Mouse (Mus musculus) CH12.LX (cell line): ENCODE results near the gene Pigk. TPM values are rescaled to one million over a fixed set of nuclear protein-coding genes. Genes with fewer than 3 reads are reported as not detected.

Experiments
- DNase-seq: peaks from one replicate; pipeline ENCODE4 v3.0.0-alpha.2; 2013; ENCODE audit errors: extremely low read depth
- H3K27ac ChIP-seq: 2 replicates; pipeline ENCODE4 v1.5.1; 2012; ENCODE audit warnings: low read depth, mild to moderate bottlenecking, control low read depth, moderate library complexity; ENCODE audit not compliant: insufficient read depth
- H3K27me3 ChIP-seq: replicated peaks from 2 replicates; pipeline ENCODE3; 2012; ENCODE audit warnings: inconsistent platforms
- H3K36me3 ChIP-seq, 2 experiments: replicated peaks in 1 of 2; 2 replicates each; pipeline versions ENCODE3 to v1.6.1; 2012; ENCODE audit warnings: inconsistent platforms in 1 of 2, low read length in 1 of 2, mild to moderate bottlenecking in 1 of 2, mixed read lengths in 1 of 2, moderate library complexity in 1 of 2; ENCODE audit not compliant: control insufficient read depth in 1 of 2, insufficient read depth in 1 of 2
- H3K4me1 ChIP-seq, 2 experiments: 2 replicates each; pipeline ENCODE4 v1.6.1; 2012; ENCODE audit warnings: inconsistent platforms in 1 of 2, moderate library complexity in 1 of 2; ENCODE audit not compliant: insufficient read depth in 2 of 2, control insufficient read depth in 1 of 2
- H3K4me2 ChIP-seq: 2 replicates; pipeline ENCODE4 v1.6.1; 2012; ENCODE audit warnings: low read depth, mild to moderate bottlenecking, control low read depth; ENCODE audit not compliant: poor library complexity, insufficient read depth, severe bottlenecking
- H3K4me3 ChIP-seq, 3 experiments: fragments of 150-350 bp in 1 of 3; sonication (generic) in 1 of 3; replicated peaks in 1 of 3; 2 replicates each; pipeline versions ENCODE3 to v1.5.1; 2011 to 2012; ENCODE audit warnings: low read depth in 2 of 3, low read length in 2 of 3, mild to moderate bottlenecking in 2 of 3, moderate library complexity in 2 of 3, control low read depth in 1 of 3, improper control_type of control experiment in 1 of 3, inconsistent platforms in 1 of 3, mixed read lengths in 1 of 3; ENCODE audit not compliant: poor library complexity in 1 of 3
- H3K79me2 ChIP-seq: replicated peaks from 2 replicates; pipeline ENCODE4 v1.6.1; 2012; ENCODE audit warnings: mild to moderate bottlenecking, moderate library complexity; ENCODE audit not compliant: control insufficient read depth, poor library complexity, insufficient read depth, severe bottlenecking; ENCODE audit errors: extremely low read depth
- H3K9ac ChIP-seq: 2 replicates; pipeline ENCODE4 v1.6.1; 2012; ENCODE audit warnings: low read depth, mild to moderate bottlenecking, control low read depth, moderate library complexity; ENCODE audit not compliant: insufficient read depth
- H3K9me3 ChIP-seq: replicated peaks from 2 replicates; pipeline ENCODE3; 2012; ENCODE audit warnings: low read length, inconsistent platforms, mixed read lengths
- CHD2 ChIP-seq: IDR thresholded peaks from 2 replicates; pipeline ENCODE4 v1.6.1; 2011; ENCODE audit warnings: low read length, improper control_type of control experiment
- E2F4 ChIP-seq: IDR thresholded peaks from 2 replicates; pipeline ENCODE4 v1.6.1; 2011; ENCODE audit warnings: low read depth, low read length, improper control_type of control experiment; ENCODE audit not compliant: insufficient replicate concordance
- ELF1 ChIP-seq: IDR thresholded peaks from 2 replicates; pipeline ENCODE4 v1.6.1; 2014; ENCODE audit warnings: low read depth, mild to moderate bottlenecking, inconsistent platforms, low read length, improper control_type of control experiment
- EP300 ChIP-seq: IDR thresholded peaks from 2 replicates; pipeline ENCODE4 v1.6.1; 2011; ENCODE audit warnings: low read length, improper control_type of control experiment
- HCFC1 ChIP-seq: IDR thresholded peaks from 2 replicates; pipeline ENCODE4 v1.6.1; 2012; ENCODE audit warnings: low read depth, mild to moderate bottlenecking, inconsistent platforms, low read length, improper control_type of control experiment
- JUND ChIP-seq: conservative IDR thresholded peaks from 2 replicates; pipeline ENCODE4 v1.6.1; 2011; ENCODE audit warnings: low read depth, low read length, improper control_type of control experiment
- KAT2A ChIP-seq: IDR thresholded peaks from 2 replicates; pipeline ENCODE4 v1.6.1; 2012; ENCODE audit warnings: low read length, improper control_type of control experiment, inconsistent platforms; ENCODE audit not compliant: insufficient replicate concordance
- MAFK ChIP-seq: IDR thresholded peaks from 2 replicates; pipeline ENCODE4 v1.6.1; 2011; ENCODE audit warnings: low read length, improper control_type of control experiment; ENCODE audit not compliant: insufficient replicate concordance
- MAX ChIP-seq: IDR thresholded peaks from 2 replicates; pipeline ENCODE4 v1.6.1; 2011; ENCODE audit warnings: low read length, improper control_type of control experiment
- MAZ ChIP-seq: IDR thresholded peaks from 2 replicates; pipeline ENCODE4 v1.6.1; 2012; ENCODE audit warnings: low read depth, mild to moderate bottlenecking, inconsistent platforms, low read length, improper control_type of control experiment, moderate library complexity
- MEF2A ChIP-seq: IDR thresholded peaks from 2 replicates; pipeline ENCODE4 v1.6.1; 2014; ENCODE audit warnings: low read depth, mild to moderate bottlenecking, inconsistent platforms, low read length, improper control_type of control experiment, borderline replicate concordance
- MXI1 ChIP-seq: IDR thresholded peaks from 2 replicates; pipeline ENCODE4 v1.6.1; 2011; ENCODE audit warnings: mild to moderate bottlenecking, low read depth, low read length, improper control_type of control experiment
- MYC ChIP-seq: IDR thresholded peaks from 2 replicates; pipeline ENCODE4 v1.6.1; 2011; ENCODE audit warnings: low read depth, mild to moderate bottlenecking, improper control_type of control experiment, low read length
- NELFE ChIP-seq: IDR thresholded peaks from 2 replicates; pipeline ENCODE4 v1.6.1; 2011; ENCODE audit warnings: low read depth, low read length, improper control_type of control experiment
- PAX5 ChIP-seq: IDR thresholded peaks from 2 replicates; pipeline ENCODE4 v1.6.1; 2012; ENCODE audit warnings: low read length, inconsistent platforms, mixed read lengths
- RAD21 ChIP-seq: IDR thresholded peaks from 2 replicates; pipeline ENCODE4 v1.6.1; 2011; ENCODE audit warnings: low read depth, mild to moderate bottlenecking, low read length, improper control_type of control experiment, moderate library complexity
- SMC3 ChIP-seq: IDR thresholded peaks from 2 replicates; pipeline ENCODE4 v1.6.1; 2011; ENCODE audit warnings: low read depth, low read length, improper control_type of control experiment
- TCF12 ChIP-seq: IDR thresholded peaks from 2 replicates; pipeline ENCODE4 v1.6.1; 2014; ENCODE audit warnings: low read depth, mild to moderate bottlenecking, inconsistent platforms, low read length, improper control_type of control experiment
- UBTF ChIP-seq: IDR thresholded peaks from 2 replicates; pipeline ENCODE4 v1.6.1; 2012; ENCODE audit warnings: low read depth, mild to moderate bottlenecking, inconsistent platforms, low read length, improper control_type of control experiment, moderate library complexity
- ZC3H11A ChIP-seq: IDR thresholded peaks from 2 replicates; pipeline ENCODE4 v1.6.1; 2012; ENCODE audit warnings: low read depth, mild to moderate bottlenecking, inconsistent platforms, low read length, improper control_type of control experiment
- ZKSCAN1 ChIP-seq: IDR thresholded peaks from 2 replicates; pipeline ENCODE4 v1.6.1; 2012; ENCODE audit warnings: low read depth, inconsistent platforms, low read length, improper control_type of control experiment, borderline replicate concordance
- ZNF384 ChIP-seq: IDR thresholded peaks from 2 replicates; pipeline ENCODE4 v1.6.1; 2012; ENCODE audit warnings: low read depth, low read length, improper control_type of control experiment, inconsistent platforms
- dilution Hi-C: fragments of 300-500 bp; cut with MboI; formaldehyde crosslinking; loops from 2 replicates; pipeline ENCODE4 v1.14.3; 2020; ENCODE audit warnings: low sequenced_read_pairs; ENCODE audit not compliant: extremely low pct_unique_long_range_greater_than_20kb, extremely low pct_ligation_motif_present
- in situ Hi-C: fragments of 300-500 bp; cut with MboI; formaldehyde crosslinking; loops from 3 replicates; pipeline ENCODE4 v1.14.3; 2019; ENCODE audit warnings: low sequenced_read_pairs, low pct_ligation_motif_present, low pct_unique_long_range_greater_than_20kb, mixed read lengths
- polyA plus RNA-seq: library from polyadenylated mRNA; unstranded; fragments of >175 nt; gene quantifications from 2 replicates; pipeline ENCODE4 v1.2.1, GENCODE M21; 2012; ENCODE audit warnings: low read depth; ENCODE audit not compliant: insufficient read length
- total RNA-seq, 2 experiments: library from RNA; depleted of rRNA; stranded (reverse); fragments of 300-350 nt in 1 of 2; fragments of >200 nt in 1 of 2; gene quantifications; 2 replicates each; pipeline ENCODE4 v1.2.3; 2012 to 2014

Pigk gene
- total and polyA plus RNA-seq, 3 experiments, result 56.4 to 79.3 (median 67.5) TPM

DNA sequence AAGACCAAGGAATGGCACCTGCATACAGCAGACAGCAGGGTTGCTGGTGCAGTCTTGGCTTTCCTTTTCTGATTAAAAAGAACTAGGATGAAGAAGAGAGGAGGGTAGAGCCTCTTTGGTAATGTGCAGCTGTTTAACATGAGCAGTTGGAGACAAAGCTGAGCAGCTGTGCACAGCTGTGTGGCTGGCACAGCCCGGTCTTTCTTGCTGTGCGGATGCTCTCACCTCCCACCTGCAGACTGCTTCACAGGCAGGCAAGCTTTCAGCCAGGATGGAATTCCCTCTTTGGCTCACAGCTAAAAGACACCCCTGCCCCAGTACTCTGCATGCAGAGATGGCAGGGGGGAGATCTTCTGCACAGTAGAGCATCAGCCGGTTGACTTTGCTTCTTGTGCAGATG lies 230.9 kb downstream of the Pigk start:
- Histone ChIP-seq H3K27ac (no peak overlapping the region), H3K9me3 (no peaks in the 10 kb centered on the region), H3K4me2 (no peak overlapping the region), H3K27me3 (no peaks in the 10 kb centered on the region), H3K4me1 (peaks cover 0 to 3% of the 10 kb centered on the region in 2 experiments; a peak in 1 of 4 replicates), H3K4me3 (no peak overlapping the region), H3K36me3 (no peaks in the 10 kb centered on the region), H3K9ac (no peak overlapping the region), H3K79me2 (no peaks in the 10 kb centered on the region)
- in situ Hi-C loops, result no loop called here
- DNase-seq, result no peak
- dilution Hi-C loops, result loop anchor here (10.0 kb wide), 1 partner anchor 60 kb away; no protein-coding TSS in a partner anchor
- TF ChIP-seq PAX5 (no peak), HCFC1 (no peak), ZC3H11A (no peak), ZKSCAN1 (no peak), MEF2A (no peak), RAD21 (no peak), MXI1 (no peak), MYC (no peak), EP300 (no peak), TCF12 (no peak), ELF1 (no peak), E2F4 (no peak), MAFK (no peak), CHD2 (no peak), ZNF384 (no peak)

DNA sequence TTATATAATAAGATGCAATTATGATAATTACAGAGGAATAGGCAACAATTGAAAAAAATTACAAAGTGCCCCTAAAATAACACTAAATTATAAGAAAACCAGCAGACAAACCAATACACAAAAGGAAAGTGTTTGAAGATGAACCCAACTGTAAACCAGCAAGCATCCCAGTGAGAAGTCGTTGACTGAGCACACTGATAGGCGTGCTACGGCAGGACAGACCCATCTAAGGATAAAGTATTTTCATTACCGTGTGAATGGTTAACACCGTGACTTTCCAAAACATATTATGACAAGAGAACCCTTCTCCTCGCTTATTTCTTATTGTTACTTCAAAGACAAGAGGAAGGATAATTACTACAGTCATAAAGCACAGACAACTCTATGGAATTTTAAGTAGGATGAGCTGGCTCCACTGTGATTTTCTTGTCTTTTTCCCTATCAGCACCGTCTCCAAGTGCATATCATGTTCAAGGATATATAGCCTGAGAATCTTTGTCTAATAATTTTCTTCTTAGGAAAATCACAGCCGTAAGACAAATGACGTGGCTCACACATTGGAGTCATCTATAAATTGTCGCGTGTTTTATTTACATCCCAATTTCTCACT lies 233.2 kb downstream of the Pigk start:
- Histone ChIP-seq H3K4me2 (no peak overlapping the region), H3K9ac (no peak overlapping the region), H3K79me2 (no peaks in the 10 kb centered on the region), H3K4me3 (no peak overlapping the region), H3K27ac (no peak overlapping the region), H3K9me3 (peaks cover 2% of the 10 kb centered on the region), H3K27me3 (no peaks in the 10 kb centered on the region), H3K4me1 (0 out of 4 replicates have a peak, but pooled peaks cover 0 to 3% of the 10 kb centered on the region in 2 experiments), H3K36me3 (no peaks in the 10 kb centered on the region)
- no peak for DNase-seq
- dilution Hi-C loops, result loop anchor here (10.0 kb wide), 1 partner anchor 62 kb away; no protein-coding TSS in a partner anchor
- no peak for TF ChIP-seq MEF2A
- TF ChIP-seq MAZ, result no peak
- no peak for TF ChIP-seq EP300
- TF ChIP-seq SMC3, result no peak
- TF ChIP-seq UBTF, result no peak
- TF ChIP-seq KAT2A, result no peak
- no peak for TF ChIP-seq ZC3H11A
- no peak for TF ChIP-seq TCF12
- TF ChIP-seq MAFK, result no peak
- no peak for TF ChIP-seq PAX5
- TF ChIP-seq MYC, result no peak
- TF ChIP-seq HCFC1, result no peak
- TF ChIP-seq NELFE, result no peak
- TF ChIP-seq MAX, result no peak
- no peak for TF ChIP-seq JUND
- TF ChIP-seq E2F4, result no peak
- in situ Hi-C loops, result no loop called here
